Mouse (Mus musculus): ENCODE measurements at regions not wholly inside any gene's neighbourhood (a gene's known extent, or its start where the extent isn't known, plus 50 kb on each side); places are given as distances from the start of the nearest gene placed in this dataset.

GRCm38 (mm10) chr14:24586982-24587672 lies 100.2 kb downstream of the Rps24 start:
- WGBS: 68% methylated on average over 12 of the region's 12 CpGs
- no peaks in the 10 kb centered on the region for H3K4me1 ChIP-seq (ENCODE audit: control insufficient read depth, insufficient read depth, low read length)
- DNase-seq: no peak
- TF ChIP-seq CTCF (IDR thresholded peaks at IDR 0.05; ENCODE audit: insufficient read depth, low read length) (no peak), POLR2A (IDR thresholded peaks at IDR 0.05; ENCODE audit: borderline replicate concordance, extremely low read depth, low read depth, low read length) (no peak)
- no peak overlapping the region for H3K4me3 ChIP-seq (replicated peaks; ENCODE audit: extremely low read depth, low read depth, low read length)

GRCm38 (mm10) chr14:24588041-24588440 lies 101.1 kb downstream of the Rps24 start:
- no peak for DNase-seq
- H3K4me1 ChIP-seq (ENCODE audit: control insufficient read depth, insufficient read depth, low read length): no peaks in the 10 kb centered on the region
- 59% methylated on average over 3 of the region's 3 CpGs for WGBS
- TF ChIP-seq POLR2A (IDR thresholded peaks at IDR 0.05; ENCODE audit: borderline replicate concordance, extremely low read depth, low read depth, low read length) (no peak), CTCF (IDR thresholded peaks at IDR 0.05; ENCODE audit: insufficient read depth, low read length) (no peak)
- no peak overlapping the region for H3K4me3 ChIP-seq (replicated peaks; ENCODE audit: extremely low read depth, low read depth, low read length)

GRCm38 (mm10) chr14:24606444-24607173 lies 119.7 kb downstream of the Rps24 start:
- Histone ChIP-seq H3K4me3 (replicated peaks; ENCODE audit: extremely low read depth, low read depth, low read length) (no peak overlapping the region), H3K4me1 (ENCODE audit: control insufficient read depth, insufficient read depth, low read length) (no peaks in the 10 kb centered on the region)
- 54% methylated on average over 14 of the region's 14 CpGs for WGBS
- TF ChIP-seq CTCF (IDR thresholded peaks at IDR 0.05; ENCODE audit: insufficient read depth, low read length) (no peak), POLR2A (IDR thresholded peaks at IDR 0.05; ENCODE audit: borderline replicate concordance, extremely low read depth, low read depth, low read length) (no peak)
- DNase-seq: no peak

GRCm38 (mm10) chr14:24608356-24608755 lies 121.4 kb downstream of the Rps24 start:
- no peaks in the 10 kb centered on the region for H3K4me1 ChIP-seq (ENCODE audit: control insufficient read depth, insufficient read depth, low read length)
- no peak for DNase-seq
- no peak overlapping the region for H3K4me3 ChIP-seq (replicated peaks; ENCODE audit: extremely low read depth, low read depth, low read length)
- no peak for TF ChIP-seq CTCF (IDR thresholded peaks at IDR 0.05; ENCODE audit: insufficient read depth, low read length)
- TF ChIP-seq POLR2A (IDR thresholded peaks at IDR 0.05; ENCODE audit: borderline replicate concordance, extremely low read depth, low read depth, low read length): no peak
- WGBS: 75% methylated on average over 1 of the region's 1 CpGs

- no peak overlapping the region for H3K4me3 ChIP-seq (replicated peaks; ENCODE audit: extremely low read depth, low read depth, low read length)
- WGBS: 35% methylated on average over 4 of the region's 4 CpGs
- no peaks in the 10 kb centered on the region for H3K4me1 ChIP-seq (ENCODE audit: control insufficient read depth, insufficient read depth, low read length)
- TF ChIP-seq CTCF (IDR thresholded peaks at IDR 0.05; ENCODE audit: insufficient read depth, low read length) (no peak), POLR2A (IDR thresholded peaks at IDR 0.05; ENCODE audit: borderline replicate concordance, extremely low read depth, low read depth, low read length) (no peak)
- no peak for DNase-seq
These were observed 125.5 kb downstream of the Rps24 start for GRCm38 (mm10) chr14:24612254-24612995.

- DNase-seq: no peak
- WGBS: 77% methylated on average over 3 of the region's 3 CpGs
These were observed 128.9 kb downstream of the Rps24 start for GRCm38 (mm10) chr14:24615776-24616175.

GRCm38 (mm10) chr14:24616306-24617125 lies 129.6 kb downstream of the Rps24 start:
- Histone ChIP-seq H3K4me1 (ENCODE audit: control insufficient read depth, insufficient read depth, low read length) (no peaks in the 10 kb centered on the region), H3K4me3 (replicated peaks; ENCODE audit: extremely low read depth, low read depth, low read length) (no peak overlapping the region)
- 73% methylated on average over 10 of the region's 10 CpGs for WGBS
- no peak for TF ChIP-seq POLR2A (IDR thresholded peaks at IDR 0.05; ENCODE audit: borderline replicate concordance, extremely low read depth, low read depth, low read length)
- TF ChIP-seq CTCF (IDR thresholded peaks at IDR 0.05; ENCODE audit: insufficient read depth, low read length): no peak
- no peak for DNase-seq

More at GRCm38 (mm10) chr14:24615776-24616175, 128.9 kb downstream of the Rps24 start:
- Histone ChIP-seq H3K4me1 (ENCODE audit: control insufficient read depth, insufficient read depth, low read length) (no peaks in the 10 kb centered on the region), H3K4me3 (replicated peaks; ENCODE audit: extremely low read depth, low read depth, low read length) (no peak overlapping the region)
- TF ChIP-seq POLR2A (IDR thresholded peaks at IDR 0.05; ENCODE audit: borderline replicate concordance, extremely low read depth, low read depth, low read length): no peak
- TF ChIP-seq CTCF (IDR thresholded peaks at IDR 0.05; ENCODE audit: insufficient read depth, low read length): no peak

GRCm38 (mm10) chr14:24617126-24617375 lies 130.1 kb downstream of the Rps24 start:
- Histone ChIP-seq H3K4me1 (ENCODE audit: control insufficient read depth, insufficient read depth, low read length) (no peaks in the 10 kb centered on the region), H3K4me3 (replicated peaks; ENCODE audit: extremely low read depth, low read depth, low read length) (no peak overlapping the region)
- DNase-seq: no peak
- 54% methylated on average over 3 of the region's 3 CpGs for WGBS
- no peak for TF ChIP-seq CTCF (IDR thresholded peaks at IDR 0.05; ENCODE audit: insufficient read depth, low read length)
- no peak for TF ChIP-seq POLR2A (IDR thresholded peaks at IDR 0.05; ENCODE audit: borderline replicate concordance, extremely low read depth, low read depth, low read length)

- no peak overlapping the region for H3K4me3 ChIP-seq (replicated peaks; ENCODE audit: extremely low read depth, low read depth, low read length)
- no peaks in the 10 kb centered on the region for H3K4me1 ChIP-seq (ENCODE audit: control insufficient read depth, insufficient read depth, low read length)
- TF ChIP-seq POLR2A (IDR thresholded peaks at IDR 0.05; ENCODE audit: borderline replicate concordance, extremely low read depth, low read depth, low read length): no peak
- no peak for TF ChIP-seq CTCF (IDR thresholded peaks at IDR 0.05; ENCODE audit: insufficient read depth, low read length)
- DNase-seq: no peak
- 77% methylated on average over 10 of the region's 10 CpGs for WGBS
These were observed 130.5 kb downstream of the Rps24 start for GRCm38 (mm10) chr14:24617393-24617861.

Data from lung, adult 2 months (tissue).